Mouse (Mus musculus) embryonic facial prominence, embryonic 12.5 days (tissue): ENCODE data around the gene Paqr3. TPM values are rescaled to one million over a fixed set of nuclear protein-coding genes. Genes with fewer than 3 reads are reported as not detected.

Source experiments
- ATAC-seq: fragments of 200-750 bp; cut with Nextera tagmentation; 2 replicates; pipeline ENCODE4 v1.8.0; 2017; ENCODE audit not compliant: insufficient number of reproducible peaks, insufficient read depth, low FRiP score, low TSS enrichment
- H3K27ac ChIP-seq: fragments of 300-500 bp; sonication (generic); 2 replicates; pipeline ENCODE4 v1.5.1; 2016; ENCODE audit warnings: mild to moderate bottlenecking
- H3K27me3 ChIP-seq: fragments of 300-500 bp; sonication (generic); 2 replicates; pipeline ENCODE4 v1.6.1; 2016; ENCODE audit warnings: mild to moderate bottlenecking, moderate library complexity
- H3K36me3 ChIP-seq: fragments of 300-500 bp; sonication (generic); 2 replicates; pipeline ENCODE4 v1.6.1; 2016; ENCODE audit warnings: mild to moderate bottlenecking
- H3K4me1 ChIP-seq: fragments of 300-500 bp; sonication (generic); 2 replicates; pipeline ENCODE4 v1.6.1; 2016
- H3K4me2 ChIP-seq: fragments of 300-500 bp; sonication (generic); replicated peaks from 2 replicates; pipeline ENCODE4 v1.6.1; 2016; ENCODE audit warnings: mild to moderate bottlenecking, moderate library complexity
- H3K4me3 ChIP-seq: fragments of 300-500 bp; sonication (generic); 2 replicates; pipeline ENCODE4 v1.5.1; 2016; ENCODE audit warnings: mild to moderate bottlenecking
- H3K9ac ChIP-seq: fragments of 300-500 bp; sonication (generic); 2 replicates; pipeline ENCODE4 v1.6.1; 2016; ENCODE audit warnings: mild to moderate bottlenecking, moderate library complexity
- H3K9me3 ChIP-seq: fragments of 300-500 bp; sonication (generic); 2 replicates; pipeline ENCODE4 v1.6.1; 2016; ENCODE audit warnings: mild to moderate bottlenecking, moderate library complexity
- WGBS: fragments of 180-500 bp; shearing (Covaris S2); methylation state at CpG from one replicate; pipeline ENCODE4 v1.1.7; 2016; 5-methylcytosine and 5-hydroxymethylcytosine counted together
- polyA plus RNA-seq: library from polyadenylated mRNA; unstranded; fragments of >200 nt; fragmentation: Nextera tagmentation; extraction: Ambion mirVana; gene quantifications from 2 replicates; pipeline ENCODE4 v1.2.1, GENCODE M21; 2016

The Paqr3 gene
- polyA plus RNA-seq, result 8.8 and 10.1 TPM in 2 replicates

DNA sequence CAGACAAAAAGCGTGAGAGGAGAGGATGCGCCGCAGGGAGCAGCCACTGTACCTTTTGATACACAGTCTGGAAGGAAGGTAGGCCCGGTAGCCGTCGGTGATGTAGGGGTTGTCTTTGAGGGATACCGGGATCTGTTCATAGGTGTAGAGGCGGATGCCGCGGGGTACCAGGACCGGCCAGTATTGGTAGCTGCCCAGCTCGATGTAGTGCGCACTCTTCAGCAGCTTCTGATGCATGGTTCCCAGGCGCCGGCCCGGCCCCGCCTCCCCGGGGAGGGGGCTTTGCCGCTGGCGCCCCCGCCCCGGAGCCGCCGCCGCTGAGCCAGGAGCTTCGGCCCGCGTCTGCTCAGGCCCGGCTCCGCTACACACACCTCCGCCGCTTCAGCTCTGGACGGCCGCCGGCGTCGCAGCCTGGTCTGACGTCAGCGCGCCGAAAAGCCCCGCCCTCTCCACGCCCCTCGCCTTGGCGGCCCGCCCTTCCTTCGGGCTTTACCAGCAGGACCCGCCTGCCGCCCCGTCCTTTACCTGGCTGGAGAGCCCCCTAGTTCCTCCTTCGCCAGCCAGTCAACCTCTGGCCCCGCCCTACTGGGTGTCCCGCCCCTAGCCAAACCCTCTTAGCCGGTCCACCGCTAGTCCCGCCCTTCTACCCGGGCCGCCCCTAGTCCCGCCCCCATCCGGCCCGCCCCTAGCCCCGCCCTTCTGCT, at the start of gene Paqr3:
Paqr3 (minus strand) TSS at position 390 of the 704 bp plus-strand sequence.
- Histone ChIP-seq H3K4me1 (peaks cover 8% of the 10 kb centered on the region), H3K9me3 (no peaks in the 10 kb centered on the region), H3K4me2 (peak within 1 kb of the TSS; percentile 75), H3K27me3 (no peaks in the 10 kb centered on the region), H3K36me3 (no peaks in the 10 kb centered on the region), H3K9ac (peak within 1 kb of the TSS; percentile 64), H3K27ac (0 out of 2 replicates have a peak within 1 kb of the TSS, but pooled peaks have one; percentile 17), H3K4me3 (peak within 1 kb of the TSS; percentile 61)
- peak; percentile 99 for ATAC-seq
- WGBS, result under 1% methylated on average over 60 of the region's 62 CpGs

GRCm38 (mm10) chr5:97154688-97155087, 43.3 kb upstream of the Paqr3 start:
- H3K9ac ChIP-seq, result no peak overlapping the region
- no peak for ATAC-seq
- 37% methylated on average over 1 of the region's 1 CpGs for WGBS
- H3K4me2 ChIP-seq, result no peak overlapping the region
- no peaks in the 10 kb centered on the region for H3K27me3 ChIP-seq
- no peak overlapping the region for H3K27ac ChIP-seq
- no peaks in the 10 kb centered on the region for H3K4me1 ChIP-seq
- H3K36me3 ChIP-seq, result no peaks in the 10 kb centered on the region
- no peaks in the 10 kb centered on the region for H3K9me3 ChIP-seq
- no peak overlapping the region for H3K4me3 ChIP-seq

DNA sequence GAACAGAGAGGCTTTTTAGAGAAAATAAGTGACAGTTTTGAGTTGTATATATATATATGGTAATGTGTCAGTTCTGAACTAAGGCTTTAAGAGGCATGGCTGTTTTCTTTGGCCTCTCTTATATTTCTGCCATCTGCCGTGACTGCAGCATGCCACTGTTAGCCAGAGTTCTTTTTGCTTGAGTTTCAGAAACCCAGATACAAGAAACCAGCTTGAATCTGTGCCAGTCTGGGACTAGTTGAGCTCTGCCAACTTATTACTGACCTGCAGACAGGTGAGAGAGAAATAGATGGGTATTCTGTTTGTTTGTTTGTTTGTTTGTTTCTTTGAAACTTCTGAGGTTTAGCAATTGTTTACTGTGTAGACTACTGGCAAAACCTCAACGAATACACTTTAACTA, 23.9 kb upstream of the Paqr3 start:
- no peak for ATAC-seq
- no peaks in the 10 kb centered on the region for H3K27me3 ChIP-seq
- H3K27ac ChIP-seq, result no peak overlapping the region
- H3K9ac ChIP-seq, result no peak overlapping the region
- H3K9me3 ChIP-seq, result no peaks in the 10 kb centered on the region
- H3K4me3 ChIP-seq, result no peak overlapping the region
- no peaks in the 10 kb centered on the region for H3K4me1 ChIP-seq
- 82% methylated on average over 2 of the region's 2 CpGs for WGBS
- no peaks in the 10 kb centered on the region for H3K36me3 ChIP-seq
- no peak overlapping the region for H3K4me2 ChIP-seq

GRCm38 (mm10) chr5:97129589-97129988, 18.2 kb upstream of the Paqr3 start:
- H3K36me3 ChIP-seq, result no peaks in the 10 kb centered on the region
- ATAC-seq, result no peak
- H3K9ac ChIP-seq, result no peak overlapping the region
- H3K4me2 ChIP-seq, result no peak overlapping the region
- WGBS, result 87% methylated on average over 2 of the region's 2 CpGs
- H3K27me3 ChIP-seq, result no peaks in the 10 kb centered on the region
- no peaks in the 10 kb centered on the region for H3K9me3 ChIP-seq
- H3K4me1 ChIP-seq, result no peaks in the 10 kb centered on the region
- H3K4me3 ChIP-seq, result no peak overlapping the region
- no peak overlapping the region for H3K27ac ChIP-seq

GRCm38 (mm10) chr5:97128242-97129226, 17.1 kb upstream of the Paqr3 start:
- Histone ChIP-seq H3K9ac (no peak overlapping the region), H3K9me3 (no peaks in the 10 kb centered on the region), H3K4me2 (no peak overlapping the region), H3K4me1 (no peaks in the 10 kb centered on the region), H3K4me3 (no peak overlapping the region), H3K27me3 (no peaks in the 10 kb centered on the region), H3K27ac (no peak overlapping the region), H3K36me3 (no peaks in the 10 kb centered on the region)
- 0 out of 2 replicates have a peak, but pooled peaks have one; percentile 47 for ATAC-seq
- 50% methylated on average over 21 of the region's 21 CpGs for WGBS

DNA sequence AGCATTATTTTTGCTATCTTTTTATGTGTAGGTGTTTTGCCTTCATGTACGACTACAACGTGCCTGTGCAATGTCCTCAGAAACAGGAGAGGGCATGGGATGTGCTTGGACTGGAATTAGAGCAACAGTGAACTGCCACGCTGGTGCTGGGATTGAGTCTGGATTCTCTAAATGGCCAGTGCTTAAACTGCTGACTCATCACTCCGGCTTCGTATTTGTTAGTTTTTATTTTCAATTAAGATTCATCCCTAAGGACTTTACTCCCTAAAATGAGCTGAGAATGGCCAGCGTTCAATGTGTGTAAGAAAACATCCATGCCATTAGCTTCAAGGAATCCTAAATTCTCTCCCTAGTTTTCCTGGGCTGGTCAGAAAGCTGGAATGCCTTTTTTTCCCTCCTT, 15.9 kb upstream of the Paqr3 start:
- Histone ChIP-seq H3K27me3 (no peaks in the 10 kb centered on the region), H3K27ac (no peak overlapping the region), H3K9ac (no peak overlapping the region), H3K36me3 (no peaks in the 10 kb centered on the region), H3K4me3 (no peak overlapping the region), H3K4me1 (no peaks in the 10 kb centered on the region), H3K4me2 (no peak overlapping the region), H3K9me3 (no peaks in the 10 kb centered on the region)
- ATAC-seq, result no peak
- WGBS, result 72% methylated on average over 6 of the region's 6 CpGs

GRCm38 (mm10) chr5:97126005-97126404, 14.6 kb upstream of the Paqr3 start:
- WGBS, result 17% methylated on average over 4 of the region's 4 CpGs
- no peaks in the 10 kb centered on the region for H3K4me1 ChIP-seq
- no peak overlapping the region for H3K9ac ChIP-seq
- H3K4me2 ChIP-seq, result no peak overlapping the region
- H3K4me3 ChIP-seq, result no peak overlapping the region
- no peak for ATAC-seq
- no peaks in the 10 kb centered on the region for H3K36me3 ChIP-seq
- H3K27me3 ChIP-seq, result no peaks in the 10 kb centered on the region
- no peaks in the 10 kb centered on the region for H3K9me3 ChIP-seq
- H3K27ac ChIP-seq, result no peak overlapping the region

- Histone ChIP-seq H3K9me3 (no peaks in the 10 kb centered on the region), H3K4me1 (no peaks in the 10 kb centered on the region), H3K36me3 (no peaks in the 10 kb centered on the region), H3K27ac (no peak overlapping the region), H3K4me3 (no peak overlapping the region), H3K27me3 (no peaks in the 10 kb centered on the region), H3K9ac (no peak overlapping the region), H3K4me2 (no peak overlapping the region)
- no peak for ATAC-seq
- 70% methylated on average over 10 of the region's 10 CpGs for WGBS
Measured at GRCm38 (mm10) chr5:97125459-97125970, 14.1 kb upstream of the Paqr3 start.

DNA sequence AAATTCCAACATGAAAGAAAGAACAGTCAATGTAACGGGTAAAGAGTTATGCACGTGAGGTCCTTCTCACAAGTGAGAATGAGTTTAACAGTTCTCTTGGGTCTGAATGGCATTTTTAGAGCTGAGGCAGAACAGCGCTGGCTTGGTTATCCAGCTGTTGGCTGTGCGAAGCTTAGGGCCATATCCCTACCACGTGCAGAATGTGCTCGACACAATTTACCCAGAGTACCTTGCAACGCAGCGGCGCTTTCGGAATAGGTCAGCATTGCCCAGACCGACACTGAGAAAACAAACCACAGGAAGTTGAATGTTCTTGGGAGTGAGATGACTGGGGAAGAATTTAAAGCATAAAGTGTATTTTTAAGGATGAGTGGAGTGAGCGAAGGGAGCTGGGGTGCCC, 13.6 kb upstream of the Paqr3 start:
- Histone ChIP-seq H3K4me3 (no peak overlapping the region), H3K27ac (no peak overlapping the region), H3K27me3 (no peaks in the 10 kb centered on the region), H3K9ac (no peak overlapping the region), H3K9me3 (no peaks in the 10 kb centered on the region), H3K4me2 (no peak overlapping the region), H3K36me3 (no peaks in the 10 kb centered on the region), H3K4me1 (no peaks in the 10 kb centered on the region)
- ATAC-seq, result no peak
- 75% methylated on average over 12 of the region's 12 CpGs for WGBS

DNA sequence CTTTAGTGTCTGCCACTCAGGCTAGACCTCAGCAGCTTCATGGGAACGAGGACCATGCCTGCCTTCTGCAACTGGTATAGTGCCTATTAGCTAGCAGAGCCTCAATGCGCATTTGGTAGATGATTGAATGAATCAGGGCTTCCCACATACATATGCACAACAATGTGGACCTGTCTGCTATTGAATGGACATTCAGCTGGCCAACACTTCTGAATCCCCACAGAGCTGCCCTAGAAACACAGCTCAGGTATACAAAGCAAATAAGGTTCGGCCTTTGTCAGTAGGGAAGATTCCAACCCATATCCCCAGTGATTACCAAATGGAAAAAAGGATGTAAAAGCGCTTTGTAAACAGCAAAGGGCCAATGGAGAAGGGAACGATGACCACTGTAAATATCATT, 699 bp downstream of the Paqr3 start:
- ATAC-seq, result no peak
- no peak overlapping the region for H3K27ac ChIP-seq
- WGBS, result 13% methylated on average over 5 of the region's 5 CpGs

DNA sequence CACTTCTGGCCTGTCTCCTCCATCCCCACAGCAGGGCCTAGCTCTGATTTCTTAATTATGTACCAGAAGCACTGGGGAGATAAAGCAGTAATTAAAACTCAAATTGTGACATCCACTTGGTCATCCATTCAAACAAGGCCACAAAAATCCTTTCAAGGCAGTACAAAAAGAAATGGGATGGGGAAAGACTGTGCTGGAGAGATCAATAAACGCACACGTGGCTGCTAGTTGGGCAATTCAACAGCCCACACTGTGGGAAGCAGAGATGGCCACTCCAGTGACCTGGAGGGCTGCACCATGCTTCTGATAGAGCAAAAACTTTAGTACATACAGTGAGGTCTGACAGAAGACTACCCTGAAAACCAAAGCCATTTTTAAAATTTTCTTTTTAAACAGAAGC, 1.3 kb downstream of the Paqr3 start:
- 54% methylated on average over 2 of the region's 2 CpGs for WGBS
- H3K9ac ChIP-seq, result no peak overlapping the region
- no peaks in the 10 kb centered on the region for H3K36me3 ChIP-seq
- H3K27ac ChIP-seq, result no peak overlapping the region
- H3K4me3 ChIP-seq, result peak overlapping the region; percentile 61; the same call in 1 of the 2 replicates
- H3K4me2 ChIP-seq, result peak overlapping the region; percentile 75
- no peaks in the 10 kb centered on the region for H3K9me3 ChIP-seq
- peaks cover 10% of the 10 kb centered on the region for H3K4me1 ChIP-seq
- no peak for ATAC-seq
- no peaks in the 10 kb centered on the region for H3K27me3 ChIP-seq

More for the DNA sequence above, 699 bp downstream of the Paqr3 start:
- Histone ChIP-seq H3K9ac (peak overlapping the region; percentile 64; the same call in 1 of the 2 replicates), H3K9me3 (no peaks in the 10 kb centered on the region), H3K27me3 (no peaks in the 10 kb centered on the region), H3K4me1 (peaks cover 8% of the 10 kb centered on the region), H3K36me3 (no peaks in the 10 kb centered on the region), H3K4me2 (peak overlapping the region; percentile 75), H3K4me3 (peak overlapping the region; percentile 61)
